Mouse (Mus musculus): ENCODE data around the gene Jag2. TPM values are rescaled to one million over a fixed set of nuclear protein-coding genes. Genes with fewer than 3 reads are reported as not detected.

The Jag2 gene
- polyA plus RNA-seq, 1 experiment, result 51.8 TPM

- H3K79me2 ChIP-seq (ENCODE audit: control insufficient read depth, insufficient read depth), result no peaks in the 10 kb centered on the region
- H3K27me3 ChIP-seq (ENCODE audit: control insufficient read depth, insufficient read depth, insufficient read length), result no peaks in the 10 kb centered on the region
- TF ChIP-seq MAX (IDR thresholded peaks at IDR 0.05; ENCODE audit: low read depth) (no peak), TCF12 (IDR thresholded peaks at IDR 0.05; ENCODE audit: insufficient read depth, poor library complexity, severe bottlenecking) (no peak), MYOD1 (IDR thresholded peaks at IDR 0.05; ENCODE audit: control insufficient read depth in 1 of 3, insufficient read length in 2 of 3, low read depth in 2 of 3) (no peak), TCF3 (IDR thresholded peaks at IDR 0.05; ENCODE audit: insufficient read length, low read depth) (no peak), POLR2AphosphoS2 (IDR thresholded peaks at IDR 0.05; ENCODE audit: insufficient read length, low read depth) (no peak), POLR2A (IDR thresholded peaks at IDR 0.05; ENCODE audit: insufficient read length, low read depth) (no peak), E2F4 (IDR thresholded peaks at IDR 0.05; ENCODE audit: insufficient read depth) (no peak), SRF (IDR thresholded peaks at IDR 0.05; ENCODE audit: control insufficient read depth, insufficient read length, low read depth) (no peak), CEBPB (IDR thresholded peaks at IDR 0.05; ENCODE audit: insufficient read depth, poor library complexity, severe bottlenecking) (no peak), USF1 (IDR thresholded peaks at IDR 0.05; ENCODE audit: low read depth) (no peak), MYOG (IDR thresholded peaks at IDR 0.05; ENCODE audit: control insufficient read depth in 1 of 3, insufficient read depth in 1 of 3, insufficient read length in 2 of 3, low read depth in 2 of 3) (no peak), REST (IDR thresholded peaks at IDR 0.05; ENCODE audit: insufficient read depth, insufficient read length) (no peak)
- H3ac ChIP-seq (ENCODE audit: control insufficient read depth, insufficient read length), result no peak overlapping the region
- peaks cover 13% of the 10 kb centered on the region for H3K36me3 ChIP-seq (ENCODE audit: control insufficient read depth, insufficient read depth)
- no peak overlapping the region for H3K4me3 ChIP-seq
- no peak overlapping the region for H3K4me2 ChIP-seq (ENCODE audit: low read depth)
Observed at GRCm38 (mm10) chr12:112959421-112959820, 29.8 kb upstream of the Jag2 start.

- H3K4me2 ChIP-seq (ENCODE audit: low read depth), result no peak overlapping the region
- peaks cover 8% of the 10 kb centered on the region for H3K36me3 ChIP-seq (ENCODE audit: control insufficient read depth, insufficient read depth)
- TF ChIP-seq MYOG (IDR thresholded peaks at IDR 0.05; ENCODE audit: control insufficient read depth in 1 of 3, insufficient read depth in 1 of 3, insufficient read length in 2 of 3, low read depth in 2 of 3) (no peak), MAX (IDR thresholded peaks at IDR 0.05; ENCODE audit: low read depth) (no peak), POLR2A (IDR thresholded peaks at IDR 0.05; ENCODE audit: insufficient read length, low read depth) (no peak), REST (IDR thresholded peaks at IDR 0.05; ENCODE audit: insufficient read depth, insufficient read length) (no peak), E2F4 (IDR thresholded peaks at IDR 0.05; ENCODE audit: insufficient read depth) (no peak)
- H3K27me3 ChIP-seq (ENCODE audit: control insufficient read depth, insufficient read depth, insufficient read length), result no peaks in the 10 kb centered on the region
- H3ac ChIP-seq (ENCODE audit: control insufficient read depth, insufficient read length), result no peak overlapping the region
- H3K79me2 ChIP-seq (ENCODE audit: control insufficient read depth, insufficient read depth), result no peaks in the 10 kb centered on the region
- H3K4me3 ChIP-seq, result no peak overlapping the region
Observed at GRCm38 (mm10) chr12:112958303-112958702, 28.7 kb upstream of the Jag2 start.

DNA sequence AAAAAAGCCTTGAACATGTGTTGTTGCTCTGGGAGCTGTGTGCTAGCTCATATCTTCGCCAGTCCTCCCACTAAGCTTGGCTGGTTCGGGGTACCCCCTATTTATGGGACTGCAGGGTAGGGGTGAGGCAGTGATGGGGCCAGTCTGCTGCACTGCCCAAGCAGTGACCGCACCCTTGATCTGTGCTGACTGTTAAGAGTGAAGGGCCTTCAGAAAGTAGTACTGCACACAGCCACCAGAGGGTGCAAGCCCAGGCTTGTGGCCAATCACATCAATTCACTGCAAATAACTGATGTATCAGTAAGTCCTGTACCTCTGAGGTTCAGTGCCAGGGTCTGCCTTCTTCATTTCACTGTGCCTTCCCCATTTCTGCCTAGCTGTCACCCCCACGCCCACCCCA, 26.2 kb upstream of the Jag2 start:
- Histone ChIP-seq H3K4me2 (ENCODE audit: low read depth) (no peak overlapping the region), H3K36me3 (ENCODE audit: control insufficient read depth, insufficient read depth) (peaks cover 6% of the 10 kb centered on the region), H3K4me3 (no peak overlapping the region), H3ac (ENCODE audit: control insufficient read depth, insufficient read length) (no peak overlapping the region), H3K27me3 (ENCODE audit: control insufficient read depth, insufficient read depth, insufficient read length) (no peaks in the 10 kb centered on the region), H3K79me2 (ENCODE audit: control insufficient read depth, insufficient read depth) (no peaks in the 10 kb centered on the region)
- TF ChIP-seq POLR2AphosphoS2 (IDR thresholded peaks at IDR 0.05; ENCODE audit: insufficient read length, low read depth), result peak; percentile 47
- no peak for TF ChIP-seq TCF12 (IDR thresholded peaks at IDR 0.05; ENCODE audit: insufficient read depth, poor library complexity, severe bottlenecking)
- TF ChIP-seq REST (IDR thresholded peaks at IDR 0.05; ENCODE audit: insufficient read depth, insufficient read length), result no peak
- no peak for TF ChIP-seq MYOG (IDR thresholded peaks at IDR 0.05; ENCODE audit: control insufficient read depth in 1 of 3, insufficient read depth in 1 of 3, insufficient read length in 2 of 3, low read depth in 2 of 3)
- TF ChIP-seq SRF (IDR thresholded peaks at IDR 0.05; ENCODE audit: control insufficient read depth, insufficient read length, low read depth), result no peak
- no peak for TF ChIP-seq POLR2A (IDR thresholded peaks at IDR 0.05; ENCODE audit: insufficient read length, low read depth)
- TF ChIP-seq MYOD1 (IDR thresholded peaks at IDR 0.05; ENCODE audit: control insufficient read depth in 1 of 3, insufficient read length in 2 of 3, low read depth in 2 of 3), result no peak

DNA sequence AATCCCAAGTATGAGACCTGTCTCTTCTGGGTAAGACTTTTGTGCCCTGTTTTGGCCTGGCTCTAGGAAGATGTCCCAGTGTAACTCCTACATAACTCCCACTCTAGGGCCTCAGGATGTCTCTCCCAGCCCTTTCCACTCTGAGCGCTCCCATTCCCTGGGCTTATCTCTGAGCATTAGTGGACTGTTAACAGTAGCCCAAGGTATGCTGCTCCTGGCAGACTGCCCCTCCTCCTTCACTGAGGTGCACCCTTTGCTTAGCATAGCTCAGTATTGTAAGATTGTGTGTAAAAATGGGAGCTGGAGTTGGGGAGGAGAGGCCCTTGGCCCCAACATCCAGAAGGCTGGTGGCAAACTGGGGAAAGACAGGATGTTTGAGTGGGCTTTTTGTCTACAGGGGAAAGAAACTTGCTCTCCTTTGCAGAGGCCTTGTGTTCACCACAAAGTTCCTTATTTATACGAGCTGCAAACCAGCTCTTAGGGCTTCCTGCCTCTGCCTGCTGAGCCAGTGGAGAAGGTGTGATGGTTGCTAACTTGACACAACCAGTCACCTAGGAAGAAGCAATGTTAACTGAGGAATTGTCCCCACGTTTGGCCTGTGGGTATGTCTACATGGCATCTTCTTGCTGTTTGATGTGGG, 23.5 kb upstream of the Jag2 start:
- Histone ChIP-seq H3K36me3 (ENCODE audit: control insufficient read depth, insufficient read depth) (no peaks in the 10 kb centered on the region), H3K27me3 (ENCODE audit: control insufficient read depth, insufficient read depth, insufficient read length) (no peaks in the 10 kb centered on the region), H3ac (ENCODE audit: control insufficient read depth, insufficient read length) (no peak overlapping the region), H3K4me3 (no peak overlapping the region), H3K79me2 (ENCODE audit: control insufficient read depth, insufficient read depth) (no peaks in the 10 kb centered on the region), H3K4me2 (ENCODE audit: low read depth) (no peak overlapping the region)
- TF ChIP-seq MYOD1 (IDR thresholded peaks at IDR 0.05; ENCODE audit: control insufficient read depth in 1 of 3, insufficient read length in 2 of 3, low read depth in 2 of 3) (no peak), TCF3 (IDR thresholded peaks at IDR 0.05; ENCODE audit: insufficient read length, low read depth) (no peak), MYOG (IDR thresholded peaks at IDR 0.05; ENCODE audit: control insufficient read depth in 1 of 3, insufficient read depth in 1 of 3, insufficient read length in 2 of 3, low read depth in 2 of 3) (no peak), TCF12 (IDR thresholded peaks at IDR 0.05; ENCODE audit: insufficient read depth, poor library complexity, severe bottlenecking) (no peak), SRF (IDR thresholded peaks at IDR 0.05; ENCODE audit: control insufficient read depth, insufficient read length, low read depth) (no peak), USF1 (IDR thresholded peaks at IDR 0.05; ENCODE audit: low read depth) (no peak)

- no peak overlapping the region for H3K4me3 ChIP-seq
- peak; percentile 47 for TF ChIP-seq POLR2A (IDR thresholded peaks at IDR 0.05; ENCODE audit: insufficient read length, low read depth)
- no peak for TF ChIP-seq REST (IDR thresholded peaks at IDR 0.05; ENCODE audit: insufficient read depth, insufficient read length)
- TF ChIP-seq MYOD1 (IDR thresholded peaks at IDR 0.05; ENCODE audit: control insufficient read depth in 1 of 3, insufficient read length in 2 of 3, low read depth in 2 of 3), result peak in 1 of 3 experiments; percentile 40
- TF ChIP-seq POLR2AphosphoS2 (IDR thresholded peaks at IDR 0.05; ENCODE audit: insufficient read length, low read depth), result peak; percentile 95
- no peak overlapping the region for H3ac ChIP-seq (ENCODE audit: control insufficient read depth, insufficient read length)
- no peaks in the 10 kb centered on the region for H3K36me3 ChIP-seq (ENCODE audit: control insufficient read depth, insufficient read depth)
- H3K79me2 ChIP-seq (ENCODE audit: control insufficient read depth, insufficient read depth), result no peaks in the 10 kb centered on the region
- H3K27me3 ChIP-seq (ENCODE audit: control insufficient read depth, insufficient read depth, insufficient read length), result no peaks in the 10 kb centered on the region
- H3K4me2 ChIP-seq (ENCODE audit: low read depth), result peak overlapping the region; percentile 84
Observed at GRCm38 (mm10) chr12:112952433-112952832, 22.9 kb upstream of the Jag2 start.
